Mouse (Mus musculus): Measurements from ENCODE around the gene Otol1. TPM values are rescaled to one million over a fixed set of nuclear protein-coding genes. Genes with fewer than 3 reads are reported as not detected.

Otol1 gene
- polyA plus RNA-seq (2014; fragmentation: Illumina TruSeq; extraction: RNeasy Lipid Tissue Mini Kit (QIAGEN cat#74804); ENCODE audit: low read depth, low replicate concordance): not detected

DNA sequence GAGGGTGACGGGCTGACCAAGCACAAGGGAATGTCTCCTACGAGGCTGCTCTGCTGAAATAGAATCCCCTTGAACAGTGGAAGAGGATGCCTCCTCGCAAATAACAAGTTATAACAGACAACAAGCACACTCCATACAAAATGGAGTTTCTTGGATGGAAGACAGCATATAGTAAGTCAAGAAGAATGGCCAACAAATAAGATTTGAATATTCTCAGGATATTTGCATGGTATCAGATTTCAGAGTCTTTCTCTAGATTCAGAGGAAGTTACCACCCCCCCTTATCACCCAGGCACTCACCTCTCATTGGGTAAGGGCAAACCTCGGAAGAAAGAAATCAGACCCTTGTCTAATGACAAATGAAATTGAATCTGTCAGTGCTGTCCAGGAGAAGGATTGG is at the start of gene Otol1:
TSS of gene Otol1 (plus strand) at position 301 of the 400 bp plus-strand sequence.

Other genes with a start within 250 kb of the Otol1 start
- gene Sptssb, start 147.7 kb upstream of the Otol1 start, polyA plus RNA-seq (2014; fragmentation: Illumina TruSeq; extraction: RNeasy Lipid Tissue Mini Kit (QIAGEN cat#74804); ENCODE audit: low read depth, low replicate concordance): 0.22 TPM

Measured in adipose tissue, adult 10 weeks (tissue).